Mouse (Mus musculus) cerebellum, adult 2 months (tissue): ENCODE results near the gene P3h3.

Experiments
- CTCF ChIP-seq: fragments of 200-500 bp; IDR thresholded peaks from 2 replicates; pipeline ENCODE4 v1.5.1; 2011; ENCODE audit warnings: low read depth, mild to moderate bottlenecking, control low read depth, low read length, moderate library complexity, borderline replicate concordance; ENCODE audit not compliant: insufficient read depth
- POLR2A ChIP-seq: fragments of 200-500 bp; IDR thresholded peaks from 2 replicates; pipeline ENCODE4 v1.6.1; 2011; ENCODE audit warnings: low read length, control low read depth, borderline replicate concordance; ENCODE audit not compliant: insufficient read depth

DNA sequence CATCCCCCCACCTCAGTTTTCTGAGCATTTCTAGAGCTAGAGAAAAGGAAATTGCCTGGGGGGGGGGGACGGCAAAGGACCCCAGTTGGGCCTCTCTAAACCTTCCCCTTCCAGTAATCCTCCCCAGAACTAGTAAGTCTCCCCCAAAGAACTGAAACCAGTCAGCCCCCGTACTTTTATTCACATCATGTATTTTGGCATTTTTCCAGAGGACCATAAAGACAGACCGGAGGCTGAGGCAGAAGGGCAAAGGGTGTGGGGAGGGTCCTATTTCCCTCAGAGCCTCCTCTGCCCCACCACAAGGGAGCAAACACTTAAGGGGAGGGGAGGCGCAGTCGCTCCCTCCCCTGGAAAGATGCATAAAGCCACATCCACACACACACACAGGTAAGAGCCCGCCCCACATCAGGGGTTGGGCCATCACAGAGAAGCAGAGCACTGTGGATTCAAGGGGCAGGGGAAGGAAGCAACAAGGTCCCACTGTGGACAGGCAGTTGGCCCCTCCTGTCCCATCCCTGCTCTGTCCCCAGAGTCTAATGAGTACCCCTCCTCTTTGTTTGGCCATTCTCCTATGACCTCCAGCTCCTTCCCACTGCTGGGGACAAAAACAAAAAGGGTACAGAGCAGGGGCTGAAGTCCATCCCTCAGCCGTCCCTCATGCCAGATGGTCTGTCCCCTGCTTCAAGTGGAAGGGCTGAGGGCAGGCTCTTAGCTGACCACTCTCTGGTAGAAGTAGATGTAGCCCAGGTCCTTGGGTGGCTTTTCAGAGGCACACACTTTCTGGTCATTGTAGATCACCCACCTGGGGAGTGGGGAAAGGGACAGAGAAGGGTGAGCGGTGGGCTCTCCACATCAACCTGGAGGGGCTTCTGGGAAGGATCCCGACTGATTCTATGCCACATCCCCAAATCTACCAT, 42.4 kb downstream of the P3h3 start:
- TF ChIP-seq POLR2A (no peak), CTCF (no peak)
